Mouse (Mus musculus): Measurements from ENCODE around the gene Prkar1b.

Gene Prkar1b

GRCm38 (mm10) chr5:139149681-139150602 is at the start of gene Prkar1b, which contains the start of gene Dnaaf5:
Prkar1b (minus strand) TSS chr5:139150001.
Dnaaf5 (plus strand) TSS chr5:139150223.
- peak; percentile 98 for DNase-seq (ENCODE audit: low spot score)

- no peak for DNase-seq (ENCODE audit: low spot score)
Measured at GRCm38 (mm10) chr5:139199636-139199994, 49.8 kb upstream of the Prkar1b start.

DNA sequence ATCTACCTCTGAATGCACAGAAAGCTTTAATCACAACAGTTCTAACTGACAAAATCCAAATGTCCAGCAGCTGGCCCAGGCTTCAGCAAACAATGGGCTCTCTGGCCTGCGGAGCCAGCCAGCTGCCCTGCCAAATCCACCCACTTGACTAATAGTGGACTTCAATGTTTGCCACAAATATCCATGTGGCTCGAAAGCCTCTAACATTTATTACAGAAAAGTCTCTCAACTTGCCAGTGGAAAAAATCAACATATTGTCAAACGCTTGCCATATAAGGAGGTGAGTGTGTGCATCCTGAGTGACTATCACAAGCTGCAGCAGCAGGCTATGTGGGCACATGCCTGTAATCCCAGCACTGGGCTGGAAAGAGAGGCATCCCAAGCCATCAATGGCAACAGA is 49.0 kb upstream of the Prkar1b start:
- no peak for DNase-seq (ENCODE audit: low spot score)

DNA sequence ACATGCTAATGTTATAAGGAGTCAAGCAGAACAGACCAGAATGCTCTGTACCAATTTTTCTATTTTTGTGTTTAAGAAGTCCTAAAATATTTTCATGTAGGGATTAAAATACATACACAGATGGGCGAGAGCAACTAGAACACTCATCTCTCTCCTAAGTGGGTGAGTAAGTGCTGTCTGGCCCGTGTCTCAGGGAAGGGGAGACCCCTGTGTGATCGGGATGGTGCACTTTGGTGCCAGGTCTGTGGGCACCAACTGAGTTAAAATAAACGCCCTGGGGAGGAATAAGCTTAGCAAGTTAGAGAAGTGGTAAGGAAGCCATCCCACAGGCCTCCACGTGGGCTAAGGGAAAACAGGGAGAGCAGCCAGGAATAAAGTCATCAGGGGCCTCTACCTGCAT is 41.2 kb upstream of the Prkar1b start:
- DNase-seq (ENCODE audit: low spot score): no peak

DNA sequence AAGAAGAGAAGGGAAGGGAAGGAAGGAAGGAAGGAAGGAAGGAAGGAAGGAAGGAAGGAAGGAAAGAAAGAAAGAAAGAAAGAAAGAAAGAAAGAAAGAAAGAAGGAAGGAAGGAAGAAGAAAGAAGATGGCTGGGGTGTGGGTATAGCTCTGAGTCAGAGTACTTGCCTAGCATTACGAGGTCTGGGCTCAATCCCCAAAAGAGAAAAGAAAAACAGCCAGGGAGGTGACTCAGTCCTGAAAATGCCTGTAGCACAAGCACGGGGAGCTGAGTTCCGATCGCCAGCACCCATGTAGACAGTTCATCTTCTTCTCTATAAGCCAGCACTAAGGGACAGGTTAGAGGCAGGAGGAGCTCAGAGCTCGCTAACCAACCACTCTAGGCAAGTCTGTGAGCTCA is 39.9 kb upstream of the Prkar1b start:
- no peak for DNase-seq (ENCODE audit: low spot score)

GRCm38 (mm10) chr5:139184897-139185296 is 35.1 kb upstream of the Prkar1b start:
- DNase-seq (ENCODE audit: low spot score): no peak

- DNase-seq (ENCODE audit: low spot score): no peak
Measured at GRCm38 (mm10) chr5:139183601-139184000, 33.8 kb upstream of the Prkar1b start.

DNA sequence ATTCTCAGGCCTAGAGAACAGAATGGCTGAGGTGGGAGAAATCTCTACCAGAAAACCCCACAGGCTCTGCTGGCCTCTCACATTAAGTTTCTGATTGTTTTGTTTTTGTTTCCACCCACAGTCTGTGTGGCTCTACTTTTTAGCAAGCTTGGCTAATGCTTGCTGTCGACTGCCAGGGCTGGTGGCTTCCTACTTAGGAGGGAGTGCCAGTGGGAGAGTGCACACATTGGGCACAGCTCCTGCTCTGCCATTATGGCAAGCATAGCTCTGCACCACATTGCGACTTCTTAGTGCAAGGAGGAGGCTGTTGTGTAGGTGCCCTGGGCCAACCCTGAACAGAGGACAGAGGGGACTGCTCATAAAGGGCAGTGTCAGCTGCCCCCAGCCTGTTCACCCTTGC is 33.3 kb upstream of the Prkar1b start:
- DNase-seq (ENCODE audit: low spot score): no peak

GRCm38 (mm10) chr5:139178895-139179631 is 29.3 kb upstream of the Prkar1b start:
- DNase-seq (ENCODE audit: low spot score): peak; percentile 77

- peak; percentile 78 for DNase-seq (ENCODE audit: low spot score)
Measured at GRCm38 (mm10) chr5:139174556-139175547, 25.1 kb upstream of the Prkar1b start.

DNA sequence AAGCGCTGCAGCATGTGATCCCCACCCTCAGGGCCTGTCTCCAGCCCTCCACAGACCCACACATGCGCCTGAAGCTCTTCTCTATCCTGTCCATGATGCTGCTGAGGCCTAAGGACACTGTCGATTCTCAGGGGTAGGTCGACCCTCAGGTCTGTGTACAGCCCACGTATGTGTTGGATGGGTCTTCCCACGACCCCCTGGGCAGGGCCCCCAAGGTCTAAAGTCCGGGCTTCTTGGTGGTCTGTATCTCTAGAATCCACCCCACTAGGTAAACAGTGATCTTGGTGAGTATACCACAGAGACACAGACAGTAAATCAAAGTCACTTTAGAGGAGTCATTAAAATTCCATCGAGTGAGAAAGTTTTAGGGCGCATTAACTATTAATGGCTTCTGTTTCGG is 24.3 kb upstream of the Prkar1b start:
- DNase-seq (ENCODE audit: low spot score): no peak

- DNase-seq (ENCODE audit: low spot score): no peak
Measured at GRCm38 (mm10) chr5:139171929-139172328, 22.1 kb upstream of the Prkar1b start.

GRCm38 (mm10) chr5:139167548-139167947 is 17.7 kb upstream of the Prkar1b start:
- DNase-seq (ENCODE audit: low spot score): no peak

DNA sequence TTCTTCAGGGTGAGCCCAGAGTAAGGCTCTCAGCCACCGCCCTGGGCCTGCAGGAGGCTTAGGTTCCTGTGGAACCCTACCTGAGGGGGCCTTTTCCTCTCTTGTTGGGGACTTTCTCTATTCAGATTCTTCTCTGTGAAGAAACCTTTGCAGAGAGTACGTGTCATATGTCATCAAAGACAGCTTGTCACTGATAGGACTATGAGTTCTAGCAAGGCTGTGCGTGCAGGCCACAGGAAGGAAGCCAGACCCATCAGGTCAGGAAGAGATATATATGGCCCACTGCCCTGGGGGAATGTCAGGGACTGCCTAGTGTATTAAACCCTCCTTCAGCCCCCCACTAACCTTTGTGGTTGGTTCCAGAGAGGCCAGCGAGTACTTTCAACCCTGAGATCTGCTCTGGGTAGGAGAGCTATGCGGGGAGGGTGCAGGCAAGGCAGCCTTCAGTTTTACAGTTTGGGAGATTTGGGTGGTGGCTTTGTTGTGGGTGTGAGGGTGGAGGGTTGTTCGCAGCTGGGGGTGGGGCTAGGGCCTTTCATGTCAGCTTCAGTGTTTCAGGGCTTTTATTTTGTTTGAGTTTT is 17.1 kb upstream of the Prkar1b start:
- DNase-seq (ENCODE audit: low spot score): no peak

DNA sequence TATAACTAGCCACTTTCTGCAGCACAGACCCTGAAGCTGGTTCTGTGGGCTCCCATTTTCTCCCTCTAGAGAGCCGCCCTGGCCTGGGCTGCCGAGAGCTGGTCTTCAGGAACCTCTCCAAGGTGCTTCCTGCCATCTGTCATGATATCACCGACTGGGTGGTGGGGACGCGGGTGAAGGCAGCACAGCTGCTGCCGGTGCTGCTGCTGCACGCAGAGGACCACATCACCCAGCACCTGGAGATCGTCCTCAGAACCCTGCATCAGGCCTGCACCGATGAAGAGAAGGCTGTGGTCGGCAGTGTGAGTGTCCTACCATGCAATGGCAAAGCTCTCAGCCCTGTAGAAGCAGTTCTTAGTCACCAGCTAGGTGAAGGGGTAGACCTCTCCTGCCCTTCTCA is 11.8 kb upstream of the Prkar1b start:
- DNase-seq (ENCODE audit: low spot score): no peak

DNA sequence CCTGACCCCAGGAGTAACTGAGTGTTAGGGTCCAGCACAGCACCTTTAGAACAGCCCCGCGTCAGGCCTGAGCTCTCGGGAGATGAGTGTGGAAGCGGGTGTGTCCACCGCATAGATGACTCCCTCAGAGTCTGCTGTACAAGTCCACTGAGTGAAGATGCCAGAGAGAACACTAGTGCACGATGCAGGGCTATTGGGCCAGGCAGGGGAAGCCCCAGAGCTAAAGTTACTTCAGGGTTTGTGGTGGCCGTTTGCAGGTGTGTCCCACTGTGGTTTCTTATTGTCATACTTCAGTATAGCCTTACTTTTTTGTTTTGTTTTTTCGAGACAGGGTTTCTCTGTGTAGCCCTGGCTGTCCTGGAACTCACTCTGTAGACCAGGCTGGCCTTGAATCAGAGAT is 11.1 kb upstream of the Prkar1b start:
- no peak for DNase-seq (ENCODE audit: low spot score)

- DNase-seq (ENCODE audit: low spot score): peak; percentile 51
Measured at GRCm38 (mm10) chr5:139150603-139151031, 816 bp upstream of the Prkar1b start.

GRCm38 (mm10) chr5:139149006-139149672 is 662 bp downstream of the Prkar1b start:
- no peak for DNase-seq (ENCODE audit: low spot score)

GRCm38 (mm10) chr5:139147178-139148078 is 2.4 kb downstream of the Prkar1b start:
- DNase-seq (ENCODE audit: low spot score): peak; percentile 30

Measured in MN1 (cell line).